Mouse (Mus musculus) WW6 (cell line): ENCODE measurements around the gene Diras2.
"Not testable (repeated sequence)": the region's sequence is repeated elsewhere in the genome, so short reads cannot be mapped to it uniquely, and the experiment has no call there.

ENCODE experiments used
- DNase-seq: peaks from one replicate; pipeline ENCODE4 v3.0.0-alpha.2; 2013; ENCODE audit warnings: low read depth, low spot score

Diras2 gene

DNA sequence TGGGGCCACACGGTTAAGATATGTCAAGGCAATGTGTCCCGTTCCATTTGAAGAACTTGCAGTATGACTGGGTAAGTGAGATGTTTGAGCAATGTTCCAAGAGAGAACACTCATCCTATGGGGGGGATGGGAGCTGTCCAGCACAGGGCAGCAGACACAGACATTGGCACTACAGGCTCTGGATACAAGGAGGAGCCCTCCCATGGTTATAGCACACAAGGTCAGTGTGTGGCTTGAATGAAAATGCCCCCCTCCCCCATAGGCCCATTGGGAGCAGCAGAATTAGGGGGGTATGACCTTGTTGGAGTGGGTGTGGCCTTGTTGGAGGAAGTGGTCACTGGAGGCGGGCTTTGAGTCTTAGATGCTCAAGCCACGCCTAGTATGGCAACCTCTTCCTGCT is 12.7 kb downstream of the Diras2 start:
- no peak for DNase-seq

GRCm38 (mm10) chr13:52517021-52517420 is 14.1 kb downstream of the Diras2 start:
- no peak for DNase-seq

DNA sequence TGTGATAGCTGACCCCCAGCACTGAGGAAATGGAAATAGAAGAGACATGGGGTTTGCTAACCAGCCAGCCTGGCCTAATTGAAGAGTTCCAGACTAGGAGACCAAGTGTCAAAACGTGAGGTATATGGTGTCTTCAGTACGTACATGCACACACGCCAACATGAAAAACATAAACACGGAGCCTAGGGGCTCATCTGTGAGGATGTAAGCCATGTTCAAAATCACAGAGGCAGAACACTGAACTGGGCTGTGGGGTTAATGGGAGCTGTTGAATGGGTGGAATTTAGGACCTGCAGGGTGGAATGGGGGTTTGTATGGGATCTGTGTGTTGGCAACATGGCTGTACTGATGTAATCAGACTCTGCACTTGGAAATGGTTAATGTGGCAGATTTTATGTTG is 14.5 kb downstream of the Diras2 start:
- DNase-seq, result no peak

- no peak for DNase-seq
These were observed 15.0 kb downstream of the Diras2 start for GRCm38 (mm10) chr13:52516051-52516450.

- no peak for DNase-seq
These were observed 17.5 kb downstream of the Diras2 start for GRCm38 (mm10) chr13:52513554-52513953.

DNA sequence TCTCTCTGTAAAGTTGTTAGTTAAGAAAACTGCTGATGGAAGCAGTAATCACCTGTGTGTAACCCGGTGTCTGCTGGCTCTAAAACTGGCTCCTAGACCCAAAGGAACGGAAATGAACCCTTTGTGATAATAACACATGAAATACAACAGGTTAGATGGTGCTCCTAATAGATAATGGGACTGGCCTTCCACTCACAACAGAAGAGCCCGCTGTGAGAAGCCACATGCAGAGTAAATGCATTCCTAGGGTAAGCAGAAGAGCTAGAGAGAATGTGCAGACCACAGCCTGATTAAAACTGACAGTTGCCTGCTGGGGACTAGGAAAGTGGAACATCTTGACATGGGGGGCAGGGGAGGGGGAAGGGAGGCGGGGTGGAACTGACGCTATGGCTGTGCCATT is 18.7 kb downstream of the Diras2 start:
- no peak for DNase-seq

DNA sequence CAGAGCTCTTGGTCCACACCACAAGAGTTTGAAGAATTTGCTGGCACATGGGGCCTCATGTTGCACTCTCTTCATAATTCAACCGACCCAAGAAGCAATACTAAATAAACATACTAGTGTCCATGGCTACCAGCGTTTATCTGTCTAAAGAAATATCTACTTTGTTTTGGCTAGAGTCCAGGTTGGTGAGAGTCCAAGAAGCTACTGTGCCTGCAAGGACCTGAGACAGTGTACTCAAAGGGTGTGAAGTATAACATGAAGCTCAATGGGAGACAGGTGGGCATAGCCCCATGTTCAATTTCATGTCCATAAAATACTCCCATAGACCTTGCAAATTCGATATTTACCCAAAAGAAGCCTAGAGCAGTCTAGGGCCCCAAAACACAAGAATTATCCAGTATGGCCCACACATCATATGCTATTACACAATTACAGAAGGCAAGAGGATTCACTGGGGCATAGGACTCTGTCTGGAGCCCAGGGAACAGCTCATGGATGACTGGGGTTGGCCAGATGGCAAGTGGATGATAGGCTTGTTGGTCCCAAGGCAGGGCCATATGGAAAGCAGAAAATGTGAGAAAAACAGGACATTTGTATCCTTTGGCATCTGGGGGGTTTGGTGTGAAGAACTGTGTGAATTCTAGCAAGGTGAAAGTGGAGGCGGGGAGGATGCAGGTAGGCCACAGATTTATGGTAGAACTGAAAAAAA is 20.8 kb downstream of the Diras2 start:
- no peak for DNase-seq

DNA sequence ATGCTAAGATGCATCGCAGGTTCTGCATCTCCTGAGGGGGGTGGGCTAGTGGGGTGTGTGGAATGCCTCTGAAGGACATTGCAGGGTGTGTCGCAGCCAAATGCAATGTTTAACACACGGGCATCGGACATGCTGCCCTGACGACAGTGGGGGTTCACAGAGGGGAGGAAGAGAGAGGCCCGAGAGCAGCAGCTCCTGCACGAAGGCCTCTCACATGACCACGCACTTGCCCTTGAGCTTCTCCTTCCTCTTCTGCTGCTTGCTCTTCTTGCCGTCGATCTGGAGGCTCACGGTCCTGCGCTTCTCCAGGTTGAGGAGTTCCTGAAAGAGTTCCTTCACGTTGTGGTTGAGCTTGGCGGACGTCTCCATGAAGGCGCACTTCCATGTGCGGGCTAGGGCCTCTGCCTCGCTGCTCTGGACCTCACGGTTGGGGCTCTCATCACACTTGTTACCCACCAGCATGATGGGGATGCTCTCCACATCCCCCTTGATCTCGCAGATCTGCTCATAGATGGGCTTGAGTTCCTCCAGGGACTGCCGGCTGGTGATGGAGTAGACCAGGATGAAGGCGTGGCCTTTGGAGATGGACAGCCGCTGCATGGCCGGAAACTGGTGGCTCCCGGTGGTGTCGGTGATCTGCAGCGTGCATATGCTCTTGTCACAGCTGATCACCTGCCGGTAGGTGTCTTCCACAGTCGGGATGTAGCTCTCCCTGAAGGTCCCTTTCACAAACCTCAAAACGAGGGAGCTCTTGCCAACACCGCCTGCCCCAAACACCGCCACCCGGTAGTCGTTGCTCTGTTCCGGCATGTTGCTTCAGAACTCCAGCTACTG is 23.4 kb downstream of the Diras2 start:
- no peak for DNase-seq

- DNase-seq, result not testable (repeated sequence)
These were observed 24.3 kb downstream of the Diras2 start for GRCm38 (mm10) chr13:52506822-52507221.

DNA sequence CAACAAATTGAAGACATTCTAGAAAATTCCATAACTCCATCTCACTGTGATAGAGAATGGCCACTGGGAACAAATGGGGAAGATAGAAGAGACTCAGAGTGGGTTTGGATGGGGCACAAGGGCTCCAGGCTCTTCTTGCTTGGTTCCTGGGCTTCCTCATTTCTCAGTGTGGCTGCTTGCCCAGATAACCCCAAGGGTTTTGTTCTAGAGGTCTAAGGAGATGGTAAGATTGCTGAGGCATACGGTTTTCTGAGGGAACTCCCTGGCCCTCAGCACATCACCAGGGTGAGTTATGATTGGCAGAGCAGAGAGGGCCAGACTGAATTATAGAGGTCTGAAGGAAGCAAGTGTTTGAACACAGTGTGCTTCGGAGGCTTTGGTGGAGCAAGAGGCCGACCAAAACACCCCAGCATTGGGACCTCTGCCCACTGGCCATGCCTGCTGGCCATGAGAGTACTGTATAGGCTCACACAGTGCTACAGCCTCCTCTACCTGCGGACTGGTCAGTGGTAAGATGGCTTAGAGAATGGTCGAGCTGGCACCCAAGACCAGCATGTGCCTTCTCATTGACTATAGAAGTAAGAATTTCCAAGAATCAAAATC is 25.3 kb downstream of the Diras2 start:
- DNase-seq, result not testable (repeated sequence)

GRCm38 (mm10) chr13:52501686-52502085 is 29.4 kb downstream of the Diras2 start:
- no peak for DNase-seq

- no peak for DNase-seq
These were observed 34.0 kb downstream of the Diras2 start for GRCm38 (mm10) chr13:52497029-52497550.

DNA sequence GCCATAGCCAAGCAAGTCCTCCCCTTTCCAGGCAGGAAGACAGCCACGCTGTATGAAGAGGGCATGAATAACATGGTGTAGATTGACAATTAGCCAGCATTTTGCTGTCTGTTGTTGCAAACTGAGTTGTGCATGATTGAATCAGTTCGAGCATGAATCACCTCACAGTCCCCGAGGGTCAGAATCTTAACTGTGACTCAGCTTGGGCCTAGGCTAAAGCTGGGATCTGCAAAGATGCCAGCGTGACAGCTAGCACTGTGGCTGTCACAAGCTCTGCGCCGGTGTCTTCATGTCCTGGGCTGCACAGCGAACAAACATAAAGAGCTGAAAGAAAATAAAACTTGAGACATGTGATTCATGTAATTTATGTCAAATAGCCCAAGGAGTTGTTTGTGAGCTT is 42.3 kb downstream of the Diras2 start:
- no peak for DNase-seq

DNA sequence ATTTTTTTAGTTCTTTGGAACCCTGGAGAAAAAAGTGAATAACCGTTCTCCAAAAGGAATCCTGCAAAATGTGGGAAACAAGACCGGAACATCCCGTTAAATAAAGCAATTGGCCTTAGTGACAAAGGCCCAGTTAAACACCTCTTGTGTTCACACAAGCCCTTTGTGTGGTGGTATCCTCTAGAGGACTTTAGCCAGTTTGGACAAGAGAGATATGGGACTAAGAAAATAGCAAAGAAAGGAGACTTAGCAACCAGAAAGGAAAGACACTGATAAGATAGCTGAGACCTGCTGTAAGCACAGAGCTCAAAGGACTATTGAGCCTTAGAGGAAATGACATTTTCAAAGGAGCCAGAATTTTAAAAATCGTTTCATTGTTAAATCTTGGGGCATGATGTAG is 47.0 kb downstream of the Diras2 start:
- no peak for DNase-seq

DNA sequence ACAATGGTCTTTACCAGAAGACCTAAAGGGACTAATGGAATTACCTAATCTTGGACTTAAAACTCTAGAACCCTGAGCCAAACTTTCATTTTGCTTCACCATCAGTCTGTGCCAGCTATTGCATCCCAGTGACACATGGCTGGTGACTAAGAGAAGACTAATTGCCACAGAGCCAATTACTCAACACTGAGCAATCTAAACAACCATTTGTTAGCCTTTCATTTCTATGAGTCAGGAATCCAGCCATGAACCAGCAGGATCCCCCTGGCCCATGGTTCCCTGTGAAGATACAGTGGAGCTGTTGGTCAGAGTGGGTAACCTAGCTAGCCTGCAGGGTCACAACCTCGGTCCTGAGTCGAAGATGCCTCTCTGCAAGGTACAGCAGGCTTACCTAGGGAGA is 49.3 kb downstream of the Diras2 start:
- DNase-seq, result no peak

GRCm38 (mm10) chr13:52479146-52479545 is 51.9 kb downstream of the Diras2 start:
- no peak for DNase-seq

GRCm38 (mm10) chr13:52476998-52477601 is 54.0 kb downstream of the Diras2 start:
- DNase-seq, result no peak

- peak; percentile 9 for DNase-seq
These were observed 54.9 kb downstream of the Diras2 start for GRCm38 (mm10) chr13:52476222-52476621.

DNA sequence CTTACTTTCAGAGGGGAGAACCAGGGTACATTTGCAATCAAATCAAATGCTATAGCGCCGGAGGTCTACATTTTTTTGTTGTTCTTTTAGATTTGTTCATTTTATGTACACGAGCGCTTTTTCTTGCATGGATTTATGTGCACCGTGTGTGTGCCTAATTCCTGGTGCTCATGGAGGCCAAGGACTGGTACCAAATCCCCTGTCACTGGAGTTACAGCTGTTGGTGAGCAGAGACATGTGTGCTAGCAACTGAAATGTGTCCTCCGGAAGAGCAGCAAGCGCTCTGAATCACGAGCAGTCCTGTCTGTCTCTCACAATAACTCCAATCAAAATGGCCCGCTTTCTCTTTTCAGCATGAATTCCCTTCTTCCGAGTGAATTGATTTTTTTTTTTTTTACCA is 55.8 kb downstream of the Diras2 start:
- no peak for DNase-seq

GRCm38 (mm10) chr13:52474807-52475206 is 56.3 kb downstream of the Diras2 start:
- no peak for DNase-seq

GRCm38 (mm10) chr13:52469795-52470690 is 61.0 kb downstream of the Diras2 start:
- no peak for DNase-seq
